Mouse (Mus musculus) c-Kit-positive CD71-positive TER-119-negative erythroid progenitor cells, embryonic 14.5 days (primary cell): ENCODE results near the gene Vmn2r121.

Experiments used
- DNase-seq: peaks from one replicate; pipeline ENCODE4 v3.0.0-alpha.2; 2013; ENCODE audit warnings: low read depth

Vmn2r121 gene

DNA sequence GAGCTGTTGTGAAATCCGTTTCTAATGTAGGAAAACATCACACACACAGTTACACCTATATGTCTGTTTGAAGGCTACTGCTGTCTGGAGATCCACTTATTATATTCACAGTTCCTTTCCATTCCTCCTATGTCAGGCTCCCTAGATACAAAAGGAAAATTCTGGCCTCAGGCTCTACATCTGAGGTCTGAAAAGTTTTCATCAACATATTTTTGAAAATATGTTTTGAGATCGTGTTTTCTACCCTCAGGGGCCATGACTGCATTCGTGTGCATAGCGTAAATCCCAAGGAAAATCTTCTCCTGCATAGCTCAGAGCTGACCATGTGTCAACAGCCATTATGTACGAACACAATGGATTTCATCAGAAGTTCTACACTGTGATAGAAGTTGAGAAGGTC lies at the start of gene Vmn2r121:
Gene Vmn2r121 (minus strand): TSS at position 101 of the 400 bp plus-strand sequence.
- DNase-seq = no peak
